ENCODE assay signal across 11 mouse cellular contexts in the genomic region with DNA sequence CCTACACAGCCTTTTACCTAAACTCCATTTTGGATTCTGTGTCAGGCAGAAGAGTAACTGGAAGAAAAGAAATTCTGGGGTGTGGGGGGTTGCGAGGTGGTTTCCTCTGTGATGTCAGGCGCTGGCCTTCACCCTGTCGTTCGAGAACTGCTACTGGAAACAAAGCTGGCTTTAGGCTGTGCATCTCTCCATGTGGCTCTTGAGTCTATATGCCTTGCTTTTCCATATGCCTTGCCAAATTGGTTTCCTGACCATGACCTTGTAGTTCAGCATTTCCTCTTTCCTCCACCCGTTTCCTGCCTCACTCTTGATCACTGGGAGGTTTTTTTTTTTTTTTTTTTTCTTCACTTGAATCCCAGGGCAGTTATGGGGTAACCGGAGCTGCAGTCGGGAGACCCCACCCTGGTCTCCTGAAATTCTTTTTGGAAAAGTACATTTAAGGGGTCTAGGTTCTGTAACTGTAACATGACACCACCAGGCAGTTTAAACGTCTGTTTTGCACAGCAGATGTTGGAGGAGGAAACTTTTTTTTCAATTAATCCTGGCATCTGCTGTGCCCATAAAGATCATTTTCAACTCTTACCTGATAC. TPM values are rescaled to one million over a fixed set of nuclear protein-coding genes. Genes with fewer than 3 reads are reported as not detected.
DNase-seq lines count a peak whose midpoint lies in the region; ATAC-seq and TF ChIP-seq lines count a peak whose summit lies in the region.
"Had no signal": no experiment of that assay in that cellular context is flagged by ENCODE, and none has a peak within 500 bp of the region (broad histone marks: within the 10 kb centered on the region; RNA-seq: fewer than 3 reads in every experiment).

No protein-coding gene starts in this region.

- 27% methylated on average over 8 of the region's 8 CpGs for WGBS in kidney, embryonic 16.5 days
- WGBS in embryonic facial prominence, embryonic 11.5 days: 33% methylated on average over 8 of the region's 8 CpGs
- WGBS in limb, embryonic 14.5 days: 17% methylated on average over 8 of the region's 8 CpGs

- H3K4me3 ChIP-seq in kidney, embryonic 16.5 days (ENCODE audit: low read length): no peak overlapping the region
- H3K4me3 ChIP-seq in embryonic facial prominence, embryonic 11.5 days (ENCODE audit: low read depth, low read length): no peak overlapping the region
- H3K4me3 ChIP-seq in limb, embryonic 14.5 days (replicated peaks; ENCODE audit: low read length): no peak overlapping the region

- H3K9me3 ChIP-seq in kidney, embryonic 16.5 days (ENCODE audit: low read length): no peaks in the 10 kb centered on the region
- H3K9me3 ChIP-seq in embryonic facial prominence, embryonic 11.5 days (replicated peaks; ENCODE audit: control insufficient read depth, low read length): no peaks in the 10 kb centered on the region
- H3K9me3 ChIP-seq in limb, embryonic 14.5 days (ENCODE audit: control insufficient read depth, low read length): no peaks in the 10 kb centered on the region

- H3K36me3 ChIP-seq in kidney, embryonic 16.5 days (ENCODE audit: insufficient read depth, low read length): no peaks in the 10 kb centered on the region
- no peaks in the 10 kb centered on the region for H3K36me3 ChIP-seq in embryonic facial prominence, embryonic 11.5 days (replicated peaks; ENCODE audit: control insufficient read depth, insufficient read depth, low read depth, low read length)
- H3K36me3 ChIP-seq in limb, embryonic 14.5 days (ENCODE audit: control insufficient read depth, insufficient read depth, low read length): no peaks in the 10 kb centered on the region

- no peak for TF ChIP-seq POLR2A in limb, embryonic 14.5 days (IDR thresholded peaks at IDR 0.05; ENCODE audit: borderline replicate concordance, extremely low read depth, insufficient read depth, insufficient read length)

- H3K4me2 ChIP-seq in kidney, embryonic 16.5 days (replicated peaks; ENCODE audit: low read depth, low read length): 0 out of 2 replicates have a peak overlapping the region, but pooled peaks have one; percentile 15
- no peak overlapping the region for H3K4me2 ChIP-seq in embryonic facial prominence, embryonic 11.5 days (ENCODE audit: low read depth, low read length)
- H3K4me2 ChIP-seq in limb, embryonic 14.5 days (replicated peaks; ENCODE audit: low read depth, low read length, severe bottlenecking): no peak overlapping the region; the same call in 1 of the 2 replicates

- H3K27ac ChIP-seq in kidney, embryonic 16.5 days (ENCODE audit: low read length): peak overlapping the region; percentile 31; the same call in 1 of the 2 replicates
- peak overlapping the region; percentile 70 for H3K27ac ChIP-seq in embryonic facial prominence, embryonic 11.5 days (replicated peaks; ENCODE audit: low read depth, low read length)
- H3K27ac ChIP-seq in limb, embryonic 14.5 days (replicated peaks; ENCODE audit: low read depth, low read length): peak overlapping the region; percentile 65

- no peaks in the 10 kb centered on the region for H3K27me3 ChIP-seq in kidney, embryonic 16.5 days (ENCODE audit: insufficient read depth, low read length)
- H3K27me3 ChIP-seq in embryonic facial prominence, embryonic 11.5 days (ENCODE audit: control insufficient read depth, insufficient read depth, low read length): no peaks in the 10 kb centered on the region
- H3K27me3 ChIP-seq in limb, embryonic 14.5 days (ENCODE audit: control insufficient read depth, insufficient read depth, low read length): no peaks in the 10 kb centered on the region

- H3K9ac ChIP-seq in kidney, embryonic 16.5 days (replicated peaks; ENCODE audit: low read length): no peak overlapping the region
- H3K9ac ChIP-seq in embryonic facial prominence, embryonic 11.5 days (replicated peaks; ENCODE audit: low read length): no peak overlapping the region
- H3K9ac ChIP-seq in limb, embryonic 14.5 days (ENCODE audit: low read depth, low read length, severe bottlenecking): no peak overlapping the region; the same call in 1 of the 2 replicates

- DNase-seq in embryo, embryonic 10 days (ENCODE audit: low spot score): peak; percentile 45
- DNase-seq in embryo, embryonic 9.5 days (ENCODE audit: extremely low spot score): no peak
- no peak for DNase-seq in kidney, adult 8-10 months
- peak; percentile 68 for DNase-seq in embryonic facial prominence, embryonic 11.5 days (ENCODE audit: low spot score)
- DNase-seq in limb, embryonic 14.5 days (ENCODE audit: low spot score): peak; percentile 62
- DNase-seq in urinary bladder, postnatal 10 days (ENCODE audit: low spot score): no peak
- no peak for DNase-seq in cerebellum, adult 11 months
- DNase-seq: adrenal gland, adult 8-10 months; kidney, adult 18-20 months; lung, adult 18-20 months had no signal

- ATAC-seq in kidney, embryonic 16.5 days (ENCODE audit: low FRiP score, low TSS enrichment): peak; percentile 55; the same call in 1 of the 2 replicates
- peak; percentile 66; the same call in 1 of the 2 replicates for ATAC-seq in embryonic facial prominence, embryonic 11.5 days (replicated peaks; ENCODE audit: insufficient number of reproducible peaks, low FRiP score, low TSS enrichment, low read depth)
- peak; percentile 85; the same call in 1 of the 2 replicates for ATAC-seq in limb, embryonic 14.5 days (ENCODE audit: low FRiP score, low read depth)

- H3K4me1 ChIP-seq in kidney, embryonic 16.5 days (ENCODE audit: insufficient read depth, low read length): peaks cover 16% of the 10 kb centered on the region
- H3K4me1 ChIP-seq in embryonic facial prominence, embryonic 11.5 days (ENCODE audit: control insufficient read depth, insufficient read depth, low read length): no peaks in the 10 kb centered on the region
- H3K4me1 ChIP-seq in limb, embryonic 14.5 days (ENCODE audit: control insufficient read depth, insufficient read depth, low read length): peaks cover 15% of the 10 kb centered on the region

RNA-seq across cellular contexts. Expression of gene Sertad2, which starts 33.1 kb away (rescaled TPM):
- polyA plus RNA-seq in kidney, embryonic 16.5 days (2015; fragmentation: Nextera tagmentation; extraction: Ambion mirVana): 33.1 and 38.4 TPM in 2 replicates
- 15.5 and 16.0 TPM in 2 replicates for polyA plus RNA-seq in embryonic facial prominence, embryonic 11.5 days (2014; fragmentation: Nextera tagmentation; extraction: Ambion mirVana)
- 21.1 and 32.2 TPM in 2 replicates for polyA plus RNA-seq in limb, embryonic 14.5 days (2012; rRNA removed)
- 40.1 and 43.1 TPM in 2 replicates for polyA plus RNA-seq in limb, embryonic 14.5 days (2014; fragmentation: Nextera tagmentation; extraction: Ambion mirVana)

Comparison
In these comparisons a context has a peak if more than half of its experiments do, and no peak if none do; other contexts are left out.
1. DNase-seq: peak in embryo, embryonic 10 days (single experiment), embryonic facial prominence, embryonic 11.5 days (single experiment) and limb, embryonic 14.5 days (single experiment); none in embryo, embryonic 9.5 days (single experiment), kidney, adult 8-10 months (0 of 2), urinary bladder, postnatal 10 days (single experiment) and cerebellum, adult 11 months (single experiment).
2. Peak in every context shown above with its lines, with median percentiles within 50 percentile points of each other: ATAC-seq and H3K27ac ChIP-seq.